Mouse (Mus musculus) kidney, postnatal 14 days (tissue): Measurements from ENCODE around the gene Chpf.

Experiments
- DNase-seq: peaks from one replicate; pipeline ENCODE4 v3.0.0; 2022; ENCODE audit warnings: mixed read lengths

Chpf gene

DNA sequence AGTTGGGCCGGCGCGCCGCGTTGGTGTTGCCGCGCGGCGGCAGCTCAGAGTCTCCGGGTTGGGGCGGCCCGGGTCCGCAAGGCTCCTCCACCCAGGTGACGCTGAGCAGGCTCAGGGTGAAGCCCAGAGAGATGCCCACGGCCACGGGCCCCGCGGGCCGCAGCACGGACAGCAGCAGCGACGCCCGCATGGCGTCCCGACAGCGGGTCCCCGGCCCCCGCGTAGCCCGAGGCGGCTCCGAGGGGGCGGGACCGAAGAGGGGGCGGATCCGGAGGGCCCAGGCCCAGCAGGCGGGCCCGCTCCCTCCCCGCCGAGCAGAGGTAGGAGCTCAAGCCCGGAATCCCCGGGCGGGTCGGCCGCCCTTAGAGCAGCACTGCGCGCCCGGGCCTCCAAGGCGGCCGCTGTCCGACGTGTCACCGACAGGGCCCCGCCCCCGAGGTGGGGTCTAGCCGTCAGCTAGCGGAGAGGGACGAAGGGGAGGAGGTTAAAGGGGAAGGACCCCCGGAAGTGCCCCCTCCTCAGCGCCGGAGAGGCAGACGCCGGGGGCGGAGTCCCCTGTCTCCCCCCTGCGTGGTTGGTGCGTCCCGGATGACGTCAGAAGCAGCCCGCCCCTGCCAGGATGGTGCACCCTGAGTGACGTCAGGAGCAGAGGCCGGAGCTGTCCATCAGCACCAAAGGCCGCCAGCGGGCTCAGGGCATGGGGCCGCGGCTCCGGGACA is at the start of gene Chpf, which contains the start of gene Tmem198:
Gene Chpf, minus strand, starts transcription at position 392 of the 719 bp plus-strand sequence.
Gene Tmem198, plus strand, starts transcription at position 617 of the 719 bp plus-strand sequence.
- peak; percentile 98 for DNase-seq

DNA sequence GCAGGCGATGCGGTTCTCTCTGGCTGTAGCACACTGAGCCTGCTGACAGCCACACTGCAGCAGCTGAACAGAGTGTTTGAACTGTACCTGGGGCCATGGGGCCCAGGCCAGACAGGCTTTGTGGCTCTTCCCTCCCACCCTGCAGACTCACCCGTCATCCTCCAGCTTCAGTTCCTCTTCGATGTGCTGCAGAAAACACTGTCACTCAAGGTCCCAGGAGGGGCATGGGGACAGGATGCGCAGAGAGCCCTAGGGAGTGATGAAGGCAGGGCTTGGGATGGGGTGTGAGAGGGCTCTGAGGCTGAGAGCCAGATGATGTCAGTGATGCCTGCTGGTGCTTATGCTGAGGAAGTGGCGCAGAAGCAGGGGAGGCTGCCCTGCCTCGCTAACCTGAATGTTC is 45.6 kb upstream of the Chpf start:
- no peak for DNase-seq

DNA sequence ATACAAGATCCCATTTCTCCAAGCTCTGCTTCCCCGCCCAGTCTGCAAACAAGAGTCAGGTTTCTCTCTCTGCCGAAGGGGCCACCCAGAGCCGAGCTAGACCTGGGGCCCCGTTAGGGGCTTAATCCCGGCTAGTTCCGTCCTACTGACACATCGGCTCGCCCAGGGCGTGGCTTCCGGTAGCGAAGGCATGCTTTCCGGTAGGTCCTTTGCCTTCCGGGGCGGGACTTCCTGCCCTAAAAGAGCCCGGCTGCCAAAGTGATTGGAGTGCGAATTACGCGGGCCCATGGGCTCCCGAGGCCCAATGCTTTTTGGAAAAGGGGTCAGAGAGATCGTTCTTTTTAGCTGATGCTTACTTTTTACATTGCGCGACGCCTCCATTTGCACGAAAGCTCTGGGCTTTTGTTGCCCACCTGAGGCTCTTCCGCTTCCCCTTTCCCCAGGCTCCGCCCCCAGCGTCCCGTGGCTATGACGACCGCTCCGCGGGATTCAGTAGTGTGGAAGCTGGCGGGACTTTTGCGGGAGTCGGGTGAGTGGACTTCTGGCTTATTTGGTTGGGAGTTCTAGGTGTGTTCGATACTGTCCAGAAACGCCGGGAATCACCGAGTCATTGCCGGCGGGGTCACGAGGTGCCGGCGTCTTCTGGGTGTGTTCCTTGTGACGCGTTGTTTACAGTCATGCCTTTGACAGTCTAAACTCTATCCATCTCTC is 42.4 kb upstream of the Chpf start, which contains the start of gene Stk11ip:
Gene Stk11ip, plus strand, starts transcription at position 209 of the 711 bp plus-strand sequence.
- DNase-seq, result peak; percentile 95

DNA sequence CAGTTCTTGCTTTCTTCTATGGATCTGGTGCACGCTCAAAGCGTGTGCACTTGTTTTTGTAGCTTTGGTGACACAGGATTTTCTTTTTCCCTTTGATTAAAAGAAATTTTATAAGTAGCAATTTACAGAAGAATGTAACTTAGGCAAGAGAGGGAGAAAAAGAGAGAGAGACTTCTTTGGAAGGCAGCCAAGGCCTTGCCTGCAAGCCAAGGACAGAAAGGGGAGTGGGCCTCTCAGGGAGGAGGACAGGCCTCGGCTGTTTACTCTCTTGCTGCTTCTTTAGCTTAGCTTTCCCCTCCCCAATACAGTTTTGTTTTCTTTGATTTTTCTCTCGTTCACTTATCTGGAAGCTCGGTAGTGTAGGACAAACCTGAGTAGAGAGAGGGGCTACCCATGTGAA is 40.5 kb upstream of the Chpf start:
- DNase-seq, result no peak

DNA sequence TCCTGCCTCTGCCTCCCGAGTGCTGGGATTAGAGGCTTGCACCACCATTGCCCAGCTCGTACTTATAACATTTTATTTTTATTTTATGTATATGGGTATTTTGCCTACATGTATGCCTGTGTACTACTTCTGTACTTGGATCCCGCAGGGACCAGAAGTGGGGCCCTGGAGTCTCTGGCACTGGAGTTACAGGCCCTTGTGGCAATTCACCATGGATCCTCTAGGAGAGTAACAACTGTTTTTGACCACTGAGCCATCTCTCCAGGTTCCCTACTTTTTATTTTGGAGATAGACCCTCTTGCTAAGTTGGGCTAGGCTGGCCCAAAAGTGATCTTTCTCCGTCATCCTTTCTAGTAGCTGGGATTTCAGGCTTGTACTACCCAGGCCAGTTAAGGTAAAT is 39.3 kb upstream of the Chpf start:
- no peak for DNase-seq

DNA sequence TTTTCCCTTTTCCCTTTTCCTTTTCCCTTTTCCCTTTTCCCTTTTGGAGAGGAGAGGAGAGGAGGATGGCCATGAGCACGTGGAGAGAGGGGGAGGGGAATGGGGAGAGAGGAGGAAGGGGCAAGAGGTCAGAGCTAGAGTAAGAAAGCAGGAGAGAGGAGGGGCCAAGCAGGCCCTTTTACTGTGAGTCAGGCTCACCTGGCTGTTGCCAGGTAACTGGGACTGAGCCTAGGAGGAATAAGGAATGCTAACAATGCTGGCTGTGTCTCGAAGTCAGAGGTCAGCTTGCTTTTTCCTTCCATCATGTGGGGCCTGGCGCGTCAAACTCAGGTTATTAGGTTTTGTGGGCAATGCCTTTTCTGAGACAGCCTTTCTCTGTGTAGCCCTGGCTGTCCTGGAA is 38.9 kb upstream of the Chpf start:
- DNase-seq, result no peak

DNA sequence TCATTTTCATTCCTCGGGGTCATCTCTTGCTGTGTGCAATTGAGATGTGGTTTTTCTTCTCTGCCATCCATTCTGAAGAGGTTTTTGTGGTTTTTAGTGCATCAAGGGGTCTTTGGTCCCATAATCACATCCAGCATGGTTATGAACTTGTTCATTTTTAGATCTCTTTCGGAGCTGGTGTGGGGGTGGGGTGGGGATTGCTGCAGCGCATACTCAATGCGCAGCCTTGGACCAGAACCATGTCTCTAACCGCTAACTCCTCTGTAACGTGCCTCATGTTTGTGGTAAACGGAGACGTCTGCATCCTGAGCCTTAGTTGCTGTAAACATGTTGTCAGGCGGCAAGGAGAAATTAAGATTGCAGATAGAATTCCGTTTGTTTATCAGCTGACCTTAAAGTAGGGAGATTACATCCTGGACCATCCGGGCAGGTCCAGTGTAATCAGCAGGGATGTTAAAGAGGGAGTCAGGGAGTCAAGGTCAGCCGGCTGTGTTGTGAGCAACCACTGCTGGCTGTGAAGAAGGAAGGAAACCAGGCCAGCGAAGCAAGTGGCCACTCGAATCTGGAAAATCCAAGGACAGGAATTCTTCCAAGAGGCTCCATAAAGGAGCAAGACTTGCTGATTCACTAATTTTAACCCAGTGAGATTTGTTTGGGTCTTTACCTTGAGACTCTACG is 37.7 kb upstream of the Chpf start:
- DNase-seq, result no peak

GRCm38 (mm10) chr1:75512550-75512949 is 33.4 kb upstream of the Chpf start:
- DNase-seq, result no peak

GRCm38 (mm10) chr1:75511437-75512210 is 32.5 kb upstream of the Chpf start:
- peak; percentile 57 for DNase-seq

DNA sequence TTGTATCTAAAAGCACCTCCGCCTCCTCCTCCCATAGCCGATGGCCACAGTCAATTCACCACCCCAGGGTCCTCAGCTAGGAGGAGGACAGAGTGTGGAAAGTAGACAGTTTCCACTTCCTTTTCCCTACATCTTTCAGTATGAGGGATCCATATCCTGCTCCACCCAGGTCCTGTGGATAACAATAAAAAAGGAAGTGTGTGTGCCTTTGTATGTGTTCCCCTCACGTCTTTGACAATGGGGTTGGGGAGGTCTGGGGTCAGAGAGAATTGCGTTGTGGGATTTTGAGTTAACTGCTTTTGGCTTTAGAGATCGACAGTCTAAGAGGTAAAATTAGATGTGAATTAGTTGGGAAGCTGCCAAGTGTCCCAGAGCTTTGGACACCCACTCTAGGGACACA is 31.0 kb upstream of the Chpf start:
- no peak for DNase-seq

GRCm38 (mm10) chr1:75509586-75509985 is 30.5 kb upstream of the Chpf start:
- no peak for DNase-seq

DNA sequence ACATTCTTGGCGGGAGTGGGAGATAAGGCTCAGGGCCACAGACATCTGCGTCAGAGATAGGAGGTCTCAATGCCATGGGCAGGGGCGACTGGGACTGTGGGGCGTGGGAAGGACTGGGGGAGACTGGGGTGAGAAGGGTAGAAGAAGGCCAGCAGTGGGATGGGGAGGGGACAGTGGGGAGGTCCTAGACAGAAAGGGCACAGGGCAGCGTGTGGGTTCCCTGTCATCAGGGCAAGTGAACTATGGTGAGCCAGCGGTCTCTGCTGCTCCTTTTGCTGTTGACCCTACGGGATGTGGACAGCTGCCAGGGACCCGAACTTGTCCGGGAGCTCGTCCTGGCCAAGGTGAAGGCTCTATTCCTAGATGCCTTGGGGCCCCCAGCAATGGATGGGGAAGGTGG is 27.9 kb upstream of the Chpf start, which contains the start of gene Inha:
Gene Inha, plus strand, starts transcription at position 72 of the 400 bp plus-strand sequence.
- DNase-seq, result no peak

DNA sequence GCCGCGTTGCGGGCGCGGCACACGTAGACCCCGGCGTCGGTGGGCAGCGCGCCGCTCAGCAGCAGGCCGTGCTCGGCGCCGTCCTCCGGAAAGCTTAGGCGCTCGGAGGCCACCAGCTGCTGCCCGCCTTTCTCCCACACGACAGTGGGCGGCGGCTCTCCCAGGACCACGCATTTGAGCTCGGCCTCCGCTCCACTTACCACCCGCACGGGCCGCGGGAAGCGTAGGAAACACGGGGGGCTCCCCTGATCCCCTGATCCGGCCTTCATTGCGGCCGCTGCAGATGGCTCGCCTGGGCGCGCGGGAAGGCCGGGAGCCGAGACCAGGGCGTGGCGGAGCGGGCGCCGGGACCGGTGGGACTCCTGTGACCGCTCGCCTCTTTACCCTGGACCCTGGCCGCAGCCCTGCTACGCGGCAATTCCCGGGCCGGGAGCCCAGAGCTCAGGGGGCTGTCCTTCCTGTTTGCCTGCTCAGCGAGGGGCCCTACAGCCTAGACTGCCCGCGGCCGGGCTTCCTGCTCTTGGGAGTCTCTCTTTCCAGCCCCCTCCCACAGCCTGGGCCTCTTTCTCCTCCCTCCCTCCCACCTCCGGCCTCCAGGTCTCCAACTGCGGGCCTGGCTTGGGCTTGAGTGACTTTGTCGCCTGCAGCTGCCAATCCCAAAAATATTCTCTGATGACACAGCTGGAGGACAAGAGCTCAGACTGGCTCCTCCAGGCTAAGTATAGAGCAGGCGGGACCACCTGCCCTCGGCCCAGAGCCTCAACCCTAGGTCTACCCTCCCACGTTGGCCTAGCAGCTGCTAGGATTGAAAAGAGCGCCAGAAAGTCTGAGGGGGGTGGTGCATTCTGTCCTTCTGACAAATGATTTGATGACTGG is 27.1 kb upstream of the Chpf start, which contains the start of gene Obsl1:
Gene Obsl1, minus strand, starts transcription at position 497 of the 876 bp plus-strand sequence.
- DNase-seq, result peak; percentile 85

GRCm38 (mm10) chr1:75505159-75505955 is 26.2 kb upstream of the Chpf start:
- DNase-seq, result peak; percentile 68

GRCm38 (mm10) chr1:75504256-75505045 is 25.3 kb upstream of the Chpf start:
- no peak for DNase-seq

DNA sequence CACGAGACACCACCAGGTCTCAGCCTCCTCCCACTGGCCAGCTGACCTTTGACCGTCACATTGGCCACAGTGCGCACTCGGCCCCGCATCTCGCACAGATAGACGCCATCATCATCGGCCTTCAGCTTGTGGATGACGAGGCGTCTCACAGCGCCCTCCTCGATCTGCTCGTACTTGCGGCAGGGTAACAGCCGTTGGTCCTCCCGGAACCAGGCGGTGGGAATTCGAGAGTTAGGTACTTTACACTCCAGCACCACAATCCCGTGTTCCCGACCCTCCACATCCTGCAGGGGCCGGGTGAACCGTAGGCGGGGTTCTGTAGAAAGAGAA is 24.5 kb upstream of the Chpf start:
- DNase-seq, result no peak

- no peak for DNase-seq
These were observed 24.0 kb upstream of the Chpf start for GRCm38 (mm10) chr1:75502945-75503650.

DNA sequence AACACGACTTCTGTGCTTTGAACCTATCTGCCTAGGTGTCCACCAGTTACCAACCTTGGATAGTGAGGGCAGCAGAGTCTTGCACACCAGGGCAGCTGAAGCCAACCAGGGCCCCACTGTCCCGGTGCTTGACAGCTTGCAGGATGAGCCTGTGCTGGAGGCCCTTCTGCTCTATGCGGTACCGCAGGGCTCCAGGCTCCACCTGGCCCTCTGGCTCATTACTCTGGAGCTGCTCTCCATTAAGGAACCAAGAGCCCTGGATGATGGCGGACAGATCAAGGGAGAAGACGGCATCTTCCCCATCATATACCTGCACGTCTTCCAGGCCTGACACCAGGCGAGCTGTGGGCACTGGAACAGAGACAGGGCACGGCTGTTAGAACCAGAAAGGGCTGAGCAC is 22.8 kb upstream of the Chpf start:
- no peak for DNase-seq

DNA sequence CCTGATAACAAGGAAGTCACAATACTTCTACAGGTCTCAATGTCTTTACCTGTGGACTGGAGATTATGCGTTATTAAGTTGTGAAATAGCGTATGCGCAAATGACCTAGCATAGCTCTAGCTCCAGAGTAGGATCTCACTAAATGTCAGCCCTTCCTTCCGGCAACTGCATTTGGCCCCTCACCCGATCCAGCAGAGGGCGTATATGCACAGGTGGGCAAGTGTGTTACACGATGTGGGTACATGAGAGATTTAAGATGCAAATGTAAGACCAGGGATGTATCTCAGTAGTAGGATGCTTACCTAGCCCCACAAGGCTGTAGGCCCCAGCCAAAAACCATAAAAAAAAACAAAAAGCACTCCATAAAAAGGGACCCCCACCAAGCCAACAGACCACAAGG is 20.3 kb upstream of the Chpf start:
- no peak for DNase-seq
